Mouse (Mus musculus): Measurements from ENCODE around the gene Tarm1.

DNA sequence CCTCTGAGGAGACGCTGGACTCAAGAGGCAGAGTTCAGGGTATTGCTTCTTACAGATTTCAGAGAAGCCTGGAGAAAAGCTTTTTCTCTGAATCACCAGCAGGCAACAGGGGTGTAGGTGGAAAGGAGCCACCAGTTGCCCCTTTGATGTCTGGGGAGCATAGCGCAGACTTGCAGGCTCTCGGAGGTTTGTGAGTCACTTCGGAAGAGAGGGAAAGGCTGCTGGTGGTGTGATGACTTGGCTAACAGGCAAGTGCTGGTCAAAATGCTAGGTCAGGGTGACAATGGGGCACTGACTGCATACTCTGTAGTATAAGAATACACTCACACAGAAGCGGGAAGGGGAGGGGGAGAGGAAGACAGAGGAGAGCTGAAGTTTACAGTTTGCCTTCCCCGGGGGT lies 51.3 kb downstream of the Tarm1 start:
- TF ChIP-seq MYOD1 (IDR thresholded peaks at IDR 0.05; ENCODE audit: control insufficient read depth, insufficient read length, low read depth) (no peak), CTCF (IDR thresholded peaks at IDR 0.05; ENCODE audit: control insufficient read depth, insufficient read depth, insufficient read length) (no peak), MAX (IDR thresholded peaks at IDR 0.05) (no peak), USF1 (IDR thresholded peaks at IDR 0.05; ENCODE audit: low read depth) (no peak), MYOG (IDR thresholded peaks at IDR 0.05; ENCODE audit: control insufficient read depth, extremely low read depth, insufficient read length) (no peak), CEBPB (IDR thresholded peaks at IDR 0.05; ENCODE audit: low read depth) (no peak), FOSL1 (IDR thresholded peaks at IDR 0.05; ENCODE audit: insufficient read depth, low read length, poor library complexity, severe bottlenecking) (no peak)
